Mouse (Mus musculus) G1E-ER4 (cell line): ENCODE results near the gene Med27. TPM values are rescaled to one million over a fixed set of nuclear protein-coding genes. Genes with fewer than 3 reads are reported as not detected.

Experiments
- GATA1 ChIP-seq: IDR thresholded peaks from one replicate; pipeline ENCODE4 v1.8.0; 2012; ENCODE audit warnings: low read length, inconsistent platforms
- polyA plus RNA-seq: library from polyadenylated mRNA; stranded (reverse); fragments of >175 nt; gene quantifications from 2 replicates; pipeline ENCODE4 v1.2.3, GENCODE M21; 2012

Gene Med27
- 59.2 and 110 TPM in 2 replicates for polyA plus RNA-seq

DNA sequence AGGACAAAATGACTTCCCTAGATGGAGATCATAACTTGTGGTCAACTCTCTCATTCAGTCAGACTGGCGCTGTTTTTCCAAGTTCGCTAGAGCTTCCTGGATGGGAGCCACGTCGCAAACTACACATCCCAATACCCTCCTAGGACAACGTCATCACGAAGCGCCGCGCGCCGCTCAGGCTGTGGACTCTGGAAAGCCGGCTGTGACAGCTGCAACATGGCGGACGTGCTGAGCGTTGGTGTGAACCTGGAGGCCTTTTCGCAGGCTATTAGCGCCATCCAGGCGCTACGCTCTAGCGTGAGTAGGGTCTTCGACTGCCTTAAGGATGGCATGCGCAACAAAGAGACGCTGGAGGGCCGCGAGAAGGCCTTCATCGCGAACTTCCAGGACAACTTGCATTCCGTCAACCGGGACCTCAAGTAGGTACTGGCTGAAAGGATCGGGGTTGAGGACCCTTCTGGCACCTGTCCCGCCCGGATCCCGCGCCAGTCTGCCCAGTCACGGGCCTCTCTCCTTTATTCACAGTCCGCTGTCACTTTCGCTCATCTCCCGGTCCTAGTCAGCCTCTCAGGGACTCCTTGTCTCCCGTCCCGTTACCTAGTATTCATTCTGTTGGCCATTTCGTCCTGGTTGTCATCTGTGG lies at the start of gene Med27:
Gene Med27, plus strand, starts transcription at position 191 of the 643 bp plus-strand sequence.
- TF ChIP-seq GATA1, result no peak

DNA sequence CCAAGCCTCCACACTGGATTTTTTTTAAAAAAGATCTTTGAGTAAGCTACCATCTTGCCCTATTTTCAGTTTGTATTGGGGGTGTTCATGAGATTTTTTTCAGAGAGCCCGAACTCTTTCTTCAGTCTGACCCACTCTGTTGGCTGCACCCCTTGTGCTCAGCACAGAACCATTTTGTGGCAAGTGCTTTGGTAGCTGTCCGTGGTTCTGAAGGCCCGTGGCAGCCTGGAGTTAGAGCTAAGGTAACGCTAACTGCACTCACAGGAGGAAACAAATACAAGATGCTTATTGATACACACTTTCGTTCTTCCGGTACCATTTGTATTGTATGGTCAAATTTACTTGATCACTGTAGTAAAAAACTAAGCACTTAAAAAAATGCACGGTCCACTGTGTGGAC lies 36.7 kb upstream of the Med27 start:
- TF ChIP-seq GATA1, result no peak

DNA sequence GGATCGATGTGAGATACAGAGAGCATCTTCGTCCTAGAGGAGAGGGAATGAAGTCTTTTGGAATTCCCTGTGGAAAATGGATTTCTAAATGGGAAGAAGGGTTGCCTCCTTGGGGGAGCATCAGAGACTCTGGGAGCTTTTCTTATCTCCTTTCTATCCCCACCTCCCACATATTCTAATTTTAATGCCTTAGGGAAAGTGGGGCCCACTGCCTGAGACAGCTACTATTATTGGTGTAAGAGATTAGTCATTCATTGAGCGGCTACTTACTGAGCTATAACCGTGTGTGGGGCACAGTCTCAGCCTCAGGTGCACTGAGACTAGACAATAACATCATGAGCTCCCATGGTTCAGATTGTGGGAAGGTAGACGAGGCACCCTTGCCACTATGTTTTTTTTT lies 34.6 kb upstream of the Med27 start:
- TF ChIP-seq GATA1, result no peak

DNA sequence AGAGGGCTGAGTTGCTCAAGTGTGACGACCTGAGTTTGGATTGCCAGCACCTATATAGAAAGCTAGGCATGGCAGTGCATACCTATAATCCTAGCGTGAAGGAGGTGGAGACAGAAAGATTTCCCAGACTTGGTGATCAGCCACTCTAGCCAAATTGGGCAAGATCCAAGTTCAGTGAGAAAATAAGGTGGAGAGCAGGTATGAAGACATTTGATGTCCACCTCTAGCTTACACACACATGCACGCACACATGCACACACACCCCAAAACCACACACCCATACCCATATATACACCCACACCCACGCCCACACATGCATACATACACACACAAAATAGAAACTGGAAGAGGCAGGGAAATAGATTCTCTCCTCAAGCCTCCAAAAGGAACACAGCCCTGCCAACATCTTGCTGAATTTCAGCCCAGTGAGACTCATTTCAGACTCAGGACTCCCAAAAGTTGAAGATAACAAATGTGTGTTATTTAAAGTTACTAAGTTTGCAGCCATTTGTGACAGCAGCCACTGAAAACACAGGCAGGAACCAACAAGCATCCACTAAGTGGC lies 28.6 kb upstream of the Med27 start:
- no peak for TF ChIP-seq GATA1

DNA sequence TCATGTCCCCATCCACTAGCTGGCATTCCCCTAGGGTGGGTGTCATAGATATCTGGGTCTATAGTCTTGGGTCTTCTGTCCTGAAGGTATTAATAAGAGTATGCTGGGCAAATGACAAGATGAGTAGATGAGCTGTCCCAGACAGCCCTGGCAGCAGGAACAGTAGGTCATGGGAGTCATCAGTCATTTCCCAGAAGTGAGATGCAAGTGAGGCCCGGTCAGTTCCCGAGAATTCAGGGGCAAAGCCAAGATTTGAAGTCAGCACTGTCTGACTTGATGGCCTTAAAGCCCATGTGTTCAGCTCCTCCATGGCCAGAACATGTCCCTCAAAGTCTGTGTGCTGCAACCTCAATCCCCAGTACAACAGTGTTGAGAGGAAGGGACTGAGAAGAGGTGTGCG lies 28.0 kb upstream of the Med27 start:
- TF ChIP-seq GATA1, result no peak

DNA sequence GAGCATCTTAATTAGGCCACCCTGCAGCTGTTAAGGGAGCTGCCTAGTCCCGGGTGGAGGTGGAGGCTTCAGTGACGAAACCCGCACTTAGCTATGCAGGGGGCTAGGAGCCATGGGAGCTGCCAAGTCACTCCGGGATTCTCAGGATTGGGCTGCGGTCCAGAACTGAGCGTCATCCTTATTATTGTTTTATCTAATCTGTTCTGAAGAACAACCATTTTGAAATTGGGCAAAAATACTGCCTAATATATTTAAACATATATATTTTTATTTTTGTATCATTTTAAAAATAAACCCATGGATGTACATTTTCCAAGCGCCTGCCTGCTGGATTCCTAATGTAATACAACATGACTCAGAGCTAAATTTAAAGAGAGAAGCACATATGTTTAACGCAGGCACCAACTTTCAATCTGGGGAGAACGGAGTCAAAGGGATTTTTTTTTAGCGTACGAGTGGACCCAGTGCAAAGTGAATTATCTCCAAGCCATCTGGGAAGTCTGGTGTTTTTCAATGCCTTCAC lies 26.3 kb upstream of the Med27 start:
- no peak for TF ChIP-seq GATA1

DNA sequence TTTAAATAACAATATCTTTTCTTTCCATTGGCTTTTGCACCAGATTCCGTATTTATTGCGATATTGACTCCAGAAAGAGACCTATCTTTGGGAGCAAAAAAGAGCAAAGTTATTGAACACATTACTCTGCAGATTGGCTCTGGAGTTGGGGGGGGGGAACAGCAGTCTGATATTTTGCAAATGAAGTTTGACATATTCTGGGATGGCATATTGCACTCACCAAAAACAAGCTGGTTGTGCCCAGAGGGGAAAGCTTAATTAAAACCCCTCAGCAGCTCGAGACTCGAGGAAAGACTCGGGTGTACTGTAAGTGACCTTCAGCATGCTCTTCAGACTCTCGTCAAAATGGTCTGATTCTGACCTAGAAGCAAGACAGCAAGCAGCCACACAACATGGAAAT lies 25.8 kb upstream of the Med27 start:
- no peak for TF ChIP-seq GATA1

DNA sequence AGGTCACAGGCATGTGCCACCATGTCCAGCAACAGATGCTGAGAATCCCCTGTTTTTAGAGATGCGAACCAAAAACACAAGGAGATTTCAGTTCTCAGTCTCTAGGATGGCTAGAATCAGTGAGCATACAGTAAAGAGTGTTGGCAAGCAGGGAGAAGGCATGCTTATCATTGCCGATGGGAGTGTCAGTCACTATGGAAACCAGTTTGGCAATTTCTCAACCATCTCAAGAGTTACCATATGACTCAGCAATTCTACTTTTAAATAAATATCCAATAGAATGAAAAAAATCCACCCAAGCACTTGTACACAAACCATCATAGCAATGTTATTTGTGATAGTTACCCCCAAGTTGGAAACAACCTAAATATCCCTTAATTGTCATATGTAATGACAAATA lies 22.2 kb upstream of the Med27 start:
- TF ChIP-seq GATA1, result no peak

DNA sequence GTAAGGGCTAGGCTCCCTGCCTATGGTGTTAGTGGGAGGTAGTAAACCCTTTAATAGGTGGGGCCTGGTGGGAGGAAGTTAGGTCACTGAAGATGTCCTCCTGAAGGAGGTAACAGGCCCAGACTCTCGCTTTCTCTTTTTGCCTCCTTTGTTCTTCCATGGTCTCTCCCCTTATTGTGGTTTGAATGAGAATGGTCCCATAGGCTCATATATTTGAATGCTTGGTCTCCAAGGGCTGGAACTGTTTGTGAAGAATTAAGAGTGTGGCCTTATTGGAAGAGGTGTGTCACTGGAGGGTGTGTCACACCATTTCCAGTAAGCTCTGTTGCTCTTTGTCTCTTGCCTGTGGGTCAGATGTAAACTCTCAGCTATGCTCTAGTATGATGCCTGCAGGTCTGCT lies 16.1 kb upstream of the Med27 start:
- TF ChIP-seq GATA1, result no peak

DNA sequence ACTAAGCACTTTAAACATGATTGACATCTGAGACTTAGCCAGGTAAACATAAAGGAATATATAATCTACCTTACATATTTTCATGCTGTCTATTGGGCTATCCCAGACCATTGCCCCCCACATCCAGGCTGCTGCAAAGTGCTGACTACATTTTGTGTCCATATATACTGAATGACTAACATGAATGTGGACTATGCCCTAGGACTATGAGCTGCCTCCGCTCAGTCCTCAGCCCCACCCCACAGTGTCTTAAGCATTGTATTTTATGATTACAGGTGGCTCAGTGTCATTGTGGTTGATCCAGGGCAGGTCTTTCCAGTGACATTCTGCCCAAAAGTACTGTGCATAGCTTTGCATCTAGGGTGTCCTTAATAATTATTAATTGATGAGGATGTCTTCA lies 8.2 kb upstream of the Med27 start:
- TF ChIP-seq GATA1, result no peak

DNA sequence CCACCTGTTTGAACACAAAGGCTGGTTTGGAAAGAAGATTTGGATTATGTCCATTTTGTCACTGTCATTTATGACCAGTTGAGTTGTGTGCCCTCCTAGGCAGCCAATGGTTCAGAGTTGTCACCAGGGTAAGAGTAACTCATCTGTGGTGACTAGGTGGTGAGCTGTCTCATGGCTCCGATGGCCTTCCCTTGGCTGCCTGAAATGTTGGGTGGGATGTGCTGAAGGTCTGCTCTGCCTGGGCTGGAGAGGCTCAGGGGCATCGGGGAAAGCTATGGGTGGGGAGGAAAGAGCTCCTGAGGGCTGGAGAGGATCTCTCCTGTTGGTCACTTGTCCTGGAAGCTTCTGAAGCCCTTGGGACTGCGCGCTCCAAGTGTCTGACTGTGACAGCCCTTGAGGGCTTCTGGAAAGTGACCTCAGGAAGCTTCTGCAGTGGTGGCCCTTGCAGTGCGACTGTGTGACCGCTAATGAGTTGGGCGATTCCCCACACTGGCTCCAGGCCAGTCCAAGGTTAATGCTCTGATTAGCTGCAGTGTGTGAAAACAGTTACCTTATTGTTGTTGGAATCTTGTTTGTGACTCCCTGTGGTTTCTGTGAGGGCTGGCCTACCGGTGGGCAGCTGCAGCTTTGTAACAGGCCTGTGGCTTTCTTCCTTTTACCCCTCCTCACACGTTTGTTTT lies 12.2 kb downstream of the Med27 start:
- TF ChIP-seq GATA1, result no peak

DNA sequence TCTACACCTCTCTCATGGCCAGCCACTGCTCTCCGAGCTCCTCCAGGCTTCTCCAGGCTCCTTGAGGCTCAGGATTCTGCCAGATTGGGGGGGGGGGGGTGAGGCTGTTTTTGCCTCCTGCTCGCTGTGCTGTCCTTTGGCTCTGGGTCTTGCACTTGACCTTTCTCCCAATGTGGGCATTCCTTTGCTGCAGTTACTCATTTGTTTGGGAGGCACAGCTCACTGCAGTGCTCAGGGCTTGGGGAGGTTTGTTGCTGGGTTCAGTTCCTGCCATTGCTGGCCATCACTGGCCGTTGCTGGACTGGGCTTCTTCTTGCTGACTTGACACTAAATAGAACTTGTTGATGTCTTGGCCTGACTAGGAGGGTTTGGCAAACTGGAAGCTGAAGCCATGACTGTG lies 14.3 kb downstream of the Med27 start:
- no peak for TF ChIP-seq GATA1

DNA sequence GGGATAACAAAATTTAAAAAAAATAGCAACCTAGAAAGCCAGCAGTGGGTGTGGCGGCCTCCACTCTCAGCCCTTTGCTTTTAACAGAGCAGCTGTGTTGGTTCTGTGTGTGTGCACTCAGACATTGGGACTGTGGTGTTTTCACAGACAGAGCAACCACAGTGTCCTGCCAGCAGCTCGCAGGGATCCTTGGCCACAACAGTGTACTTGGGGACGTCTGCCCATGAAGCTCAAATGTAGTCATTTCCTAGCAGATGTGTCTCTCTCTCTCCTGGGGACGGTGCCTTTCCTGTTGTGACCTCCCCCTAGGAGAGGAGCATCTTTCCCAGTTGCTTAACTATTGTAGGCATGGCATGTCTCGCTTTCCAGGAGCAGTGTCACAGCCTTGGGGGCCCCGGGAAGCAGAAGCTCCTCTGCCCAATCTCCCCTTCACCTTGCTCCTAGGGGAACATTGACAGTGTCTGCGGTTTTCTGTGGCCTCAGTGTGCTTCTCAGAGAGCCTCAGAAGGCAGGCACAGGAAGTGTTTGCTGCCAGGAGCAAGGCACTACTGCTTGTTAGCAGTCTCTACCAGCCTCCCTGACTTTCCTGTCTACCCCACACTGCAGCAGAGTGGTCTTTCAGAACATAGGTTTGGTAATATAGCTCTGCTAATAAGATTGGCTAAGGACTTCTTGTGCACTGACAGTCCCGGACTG lies 18.5 kb downstream of the Med27 start:
- TF ChIP-seq GATA1, result no peak

DNA sequence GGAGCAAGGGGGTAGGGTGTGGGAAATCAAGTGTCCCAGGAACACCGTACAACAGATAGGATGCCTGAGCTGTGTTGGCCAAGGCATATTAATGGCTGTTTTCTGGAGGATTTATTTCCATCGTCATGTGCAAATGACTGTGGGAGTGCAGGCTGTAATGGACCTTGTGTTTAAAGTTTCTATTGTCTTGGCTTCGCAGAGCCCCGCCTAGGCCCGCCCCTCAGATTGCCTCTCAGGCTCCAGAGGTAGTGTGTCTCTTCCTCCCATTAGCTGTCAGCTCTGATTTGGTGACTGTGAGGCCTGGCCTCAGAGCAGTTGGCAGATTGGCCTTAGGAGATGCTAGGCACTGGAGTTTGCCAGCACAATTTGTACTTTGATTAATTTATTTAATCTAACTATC lies 22.1 kb downstream of the Med27 start:
- TF ChIP-seq GATA1, result no peak

DNA sequence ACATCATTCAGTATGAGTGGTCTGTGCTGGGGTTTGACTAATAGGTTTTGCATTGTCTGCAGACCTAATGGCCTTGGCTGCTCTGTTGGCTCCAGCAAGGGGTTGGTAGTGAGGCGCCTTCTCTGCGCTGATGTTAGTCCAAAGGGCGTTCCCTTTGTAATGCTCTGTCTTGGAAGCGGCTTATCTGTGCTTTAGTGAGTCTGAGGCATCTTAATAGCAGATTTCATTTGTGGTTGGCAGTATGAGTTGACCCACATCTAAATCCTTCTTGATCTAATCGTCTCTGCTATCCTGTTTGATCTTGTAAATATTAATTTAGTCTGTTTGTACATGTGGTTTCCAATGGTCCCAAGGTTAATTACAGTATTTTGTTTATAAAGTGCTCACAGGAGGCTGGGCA lies 25.6 kb downstream of the Med27 start:
- TF ChIP-seq GATA1, result no peak

DNA sequence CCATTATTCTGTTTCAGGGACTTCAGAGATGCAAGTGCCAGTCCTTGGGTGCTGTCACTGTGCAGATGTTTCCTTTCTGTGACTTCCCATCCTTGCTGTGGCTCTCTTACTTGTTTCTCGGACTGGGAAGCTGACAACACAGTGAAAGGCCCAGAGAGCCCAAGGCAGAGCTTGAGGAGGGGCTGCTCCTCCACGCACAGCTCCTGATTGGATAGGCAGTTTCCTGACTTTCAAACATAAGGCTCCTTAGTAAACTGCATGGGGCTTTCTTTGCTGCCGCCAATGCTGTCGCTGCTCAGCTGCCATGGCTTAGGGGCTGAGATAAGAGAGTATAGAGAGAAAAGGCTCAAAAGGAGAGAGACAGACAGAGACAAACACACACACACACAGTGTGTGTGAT lies 35.1 kb downstream of the Med27 start:
- no peak for TF ChIP-seq GATA1
